Mouse (Mus musculus): ENCODE results near the gene Zfp292. TPM values are rescaled to one million over a fixed set of nuclear protein-coding genes. Genes with fewer than 3 reads are reported as not detected.

Zfp292 gene
- polyA plus RNA-seq, 1 experiment from 2014 or later = 19.5 TPM

DNA sequence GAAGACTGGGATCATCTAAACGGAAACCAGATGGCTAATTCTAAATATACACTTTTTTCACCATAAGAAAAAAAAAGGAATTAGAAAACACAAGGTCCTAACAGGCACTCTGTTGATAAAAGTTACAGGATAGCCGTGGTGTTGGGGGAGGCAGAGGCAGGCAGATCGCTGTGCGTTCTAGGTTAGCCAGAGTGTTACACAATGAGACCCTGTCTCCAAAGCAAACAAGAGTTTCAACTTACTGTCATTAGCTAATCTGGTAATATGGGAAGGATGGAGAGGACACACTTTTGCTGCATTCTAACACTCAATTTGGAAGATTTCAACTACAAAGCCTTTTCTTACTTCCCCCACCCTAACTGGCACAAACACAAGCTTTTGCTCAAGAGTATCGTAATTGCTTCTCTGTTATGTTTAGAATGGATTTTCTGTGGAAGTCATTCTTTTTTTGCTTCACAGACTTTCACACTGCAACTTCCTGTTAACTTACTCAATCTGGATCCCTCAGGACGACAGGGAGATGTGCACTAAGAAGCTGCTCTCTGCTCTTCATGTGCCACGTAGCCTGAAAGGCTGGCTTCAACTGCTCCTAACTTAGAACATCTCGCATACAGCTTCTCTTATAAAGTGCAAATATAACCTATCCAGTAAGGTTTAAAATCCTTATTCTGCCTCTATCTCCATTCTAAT, 85.3 kb downstream of the Zfp292 start:
- no peak overlapping the region for H3K9ac ChIP-seq (ENCODE audit: low read depth, low read length)
- 79% methylated on average over 8 of the region's 8 CpGs for WGBS (ENCODE audit: insufficient replicate concordance)
- no peak overlapping the region for H3K4me2 ChIP-seq
- no peaks in the 10 kb centered on the region for H3K27me3 ChIP-seq (ENCODE audit: control insufficient read depth, insufficient read depth, low read length)
- no peaks in the 10 kb centered on the region for H3K9me3 ChIP-seq (replicated peaks; ENCODE audit: control insufficient read depth, low read length)
- ATAC-seq (replicated peaks; ENCODE audit: insufficient number of reproducible peaks, low FRiP score, low TSS enrichment) = no peak
- H3K36me3 ChIP-seq (ENCODE audit: control insufficient read depth, insufficient read depth, low read length) = no peaks in the 10 kb centered on the region
- H3K4me1 ChIP-seq (ENCODE audit: control insufficient read depth, insufficient read depth, low read length) = no peaks in the 10 kb centered on the region
- no peak overlapping the region for H3K27ac ChIP-seq (ENCODE audit: low read depth, low read length)
- H3K4me3 ChIP-seq (ENCODE audit: low read depth, low read length) = no peak overlapping the region

DNA sequence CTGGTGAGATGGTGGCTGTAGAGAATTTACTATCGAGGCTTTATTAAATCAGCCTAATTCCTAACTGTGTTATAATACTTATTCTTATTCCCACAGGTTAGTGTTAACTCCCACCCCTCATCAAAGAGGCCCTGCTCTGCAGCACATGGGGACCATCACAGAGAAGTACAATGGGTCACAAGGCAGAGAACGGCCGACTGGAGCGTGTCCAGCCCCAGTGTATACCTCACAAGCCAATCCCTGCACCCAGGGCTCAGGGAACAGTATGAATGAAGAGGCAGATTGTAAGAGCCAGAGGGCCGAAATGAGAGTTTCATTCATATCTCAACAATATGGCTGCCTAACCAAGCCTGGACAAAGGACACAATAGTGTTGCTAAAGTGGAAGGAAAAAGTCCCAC, 86.5 kb downstream of the Zfp292 start:
- Histone ChIP-seq H3K27ac (ENCODE audit: low read depth, low read length) (no peak overlapping the region), H3K4me1 (ENCODE audit: control insufficient read depth, insufficient read depth, low read length) (no peaks in the 10 kb centered on the region), H3K4me2 (no peak overlapping the region), H3K9me3 (replicated peaks; ENCODE audit: control insufficient read depth, low read length) (no peaks in the 10 kb centered on the region), H3K36me3 (ENCODE audit: control insufficient read depth, insufficient read depth, low read length) (no peaks in the 10 kb centered on the region), H3K27me3 (ENCODE audit: control insufficient read depth, insufficient read depth, low read length) (no peaks in the 10 kb centered on the region), H3K9ac (ENCODE audit: low read depth, low read length) (no peak overlapping the region), H3K4me3 (ENCODE audit: low read depth, low read length) (no peak overlapping the region)
- no peak for ATAC-seq (replicated peaks; ENCODE audit: insufficient number of reproducible peaks, low FRiP score, low TSS enrichment)
- WGBS (ENCODE audit: insufficient replicate concordance) = 89% methylated on average over 5 of the region's 5 CpGs

DNA sequence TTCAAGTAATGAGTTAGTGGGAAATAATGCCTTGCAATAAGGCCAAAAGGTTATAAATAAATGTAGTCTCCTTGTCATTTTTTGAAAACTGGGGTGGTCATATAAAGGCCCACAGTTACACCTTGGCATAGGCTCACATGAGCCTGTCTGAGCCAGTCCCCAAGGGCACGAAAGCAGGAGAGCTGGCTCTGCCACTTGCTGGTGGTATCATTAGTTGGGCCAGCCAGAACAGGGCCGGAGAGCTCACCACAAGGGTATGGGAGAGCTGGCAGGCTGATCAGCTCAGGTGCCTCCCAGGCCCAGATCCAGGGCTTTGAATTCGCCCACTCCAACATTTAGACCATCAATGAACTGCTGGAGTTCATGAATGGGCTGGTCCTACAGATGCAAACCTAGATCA, 96.3 kb downstream of the Zfp292 start:
- Histone ChIP-seq H3K27me3 (ENCODE audit: control insufficient read depth, insufficient read depth, low read length) (no peaks in the 10 kb centered on the region), H3K36me3 (ENCODE audit: control insufficient read depth, insufficient read depth, low read length) (no peaks in the 10 kb centered on the region), H3K4me3 (ENCODE audit: low read depth, low read length) (no peak overlapping the region), H3K9ac (ENCODE audit: low read depth, low read length) (no peak overlapping the region), H3K4me1 (ENCODE audit: control insufficient read depth, insufficient read depth, low read length) (no peaks in the 10 kb centered on the region), H3K4me2 (no peak overlapping the region), H3K9me3 (replicated peaks; ENCODE audit: control insufficient read depth, low read length) (no peaks in the 10 kb centered on the region), H3K27ac (ENCODE audit: low read depth, low read length) (no peak overlapping the region)
- no peak for ATAC-seq (replicated peaks; ENCODE audit: insufficient number of reproducible peaks, low FRiP score, low TSS enrichment)
- WGBS (ENCODE audit: insufficient replicate concordance) = 77% methylated on average over 3 of the region's 3 CpGs

DNA sequence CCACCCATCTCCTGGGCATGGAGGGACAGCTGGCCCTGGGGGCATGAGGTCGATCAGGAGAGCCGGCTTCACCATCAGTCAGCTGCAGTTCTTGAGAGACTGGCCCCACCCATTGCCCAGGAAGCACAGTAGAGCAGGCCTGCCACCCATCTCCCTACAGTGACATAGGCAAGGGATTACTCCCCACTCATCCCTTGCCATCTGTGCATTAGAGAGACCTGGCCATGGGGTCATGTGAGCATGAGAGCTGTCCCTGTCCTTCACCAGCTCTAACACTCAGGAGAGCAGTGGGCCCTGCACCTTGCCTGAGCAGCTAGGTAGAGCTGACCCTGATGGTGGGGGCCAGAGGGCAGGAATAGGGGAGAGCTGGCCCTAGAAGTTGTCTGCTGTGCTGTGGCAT, 97.1 kb downstream of the Zfp292 start:
- no peaks in the 10 kb centered on the region for H3K36me3 ChIP-seq (ENCODE audit: control insufficient read depth, insufficient read depth, low read length)
- WGBS (ENCODE audit: insufficient replicate concordance) = 82% methylated on average over 2 of the region's 2 CpGs

DNA sequence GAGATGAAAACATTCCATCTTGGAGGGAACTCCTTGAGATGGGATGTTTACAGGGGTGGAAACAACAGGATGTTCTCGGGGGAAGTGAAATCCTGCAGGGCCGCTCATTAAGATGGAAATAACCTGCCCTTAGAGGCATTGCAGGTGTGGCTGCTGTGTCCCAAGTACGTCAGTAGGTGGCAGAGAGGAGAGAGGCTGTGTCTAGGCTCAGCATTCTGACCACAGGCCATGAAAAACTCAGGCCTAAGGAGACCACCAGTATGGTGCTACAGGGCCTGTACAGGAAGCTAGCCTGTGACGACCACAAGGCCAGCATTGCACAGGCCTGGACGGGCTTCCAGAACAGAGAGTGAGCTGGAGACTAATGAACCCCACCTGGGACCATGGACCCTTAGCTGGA, 97.9 kb downstream of the Zfp292 start:
- 48% methylated on average over 5 of the region's 5 CpGs for WGBS (ENCODE audit: insufficient replicate concordance)
- Histone ChIP-seq H3K4me3 (ENCODE audit: low read depth, low read length) (no peak overlapping the region), H3K4me2 (no peak overlapping the region), H3K9me3 (replicated peaks; ENCODE audit: control insufficient read depth, low read length) (no peaks in the 10 kb centered on the region), H3K27me3 (ENCODE audit: control insufficient read depth, insufficient read depth, low read length) (no peaks in the 10 kb centered on the region), H3K9ac (ENCODE audit: low read depth, low read length) (no peak overlapping the region), H3K27ac (ENCODE audit: low read depth, low read length) (no peak overlapping the region), H3K36me3 (ENCODE audit: control insufficient read depth, insufficient read depth, low read length) (no peaks in the 10 kb centered on the region), H3K4me1 (ENCODE audit: control insufficient read depth, insufficient read depth, low read length) (no peaks in the 10 kb centered on the region)
- no peak for ATAC-seq (replicated peaks; ENCODE audit: insufficient number of reproducible peaks, low FRiP score, low TSS enrichment)

More for the DNA sequence above, 97.1 kb downstream of the Zfp292 start:
- Histone ChIP-seq H3K4me3 (ENCODE audit: low read depth, low read length) (no peak overlapping the region), H3K4me1 (ENCODE audit: control insufficient read depth, insufficient read depth, low read length) (no peaks in the 10 kb centered on the region), H3K27ac (ENCODE audit: low read depth, low read length) (no peak overlapping the region), H3K4me2 (no peak overlapping the region), H3K9me3 (replicated peaks; ENCODE audit: control insufficient read depth, low read length) (no peaks in the 10 kb centered on the region), H3K9ac (ENCODE audit: low read depth, low read length) (no peak overlapping the region), H3K27me3 (ENCODE audit: control insufficient read depth, insufficient read depth, low read length) (no peaks in the 10 kb centered on the region)
- 0 out of 2 replicates have a peak, but pooled peaks have one; percentile 35 for ATAC-seq (replicated peaks; ENCODE audit: insufficient number of reproducible peaks, low FRiP score, low TSS enrichment)

DNA sequence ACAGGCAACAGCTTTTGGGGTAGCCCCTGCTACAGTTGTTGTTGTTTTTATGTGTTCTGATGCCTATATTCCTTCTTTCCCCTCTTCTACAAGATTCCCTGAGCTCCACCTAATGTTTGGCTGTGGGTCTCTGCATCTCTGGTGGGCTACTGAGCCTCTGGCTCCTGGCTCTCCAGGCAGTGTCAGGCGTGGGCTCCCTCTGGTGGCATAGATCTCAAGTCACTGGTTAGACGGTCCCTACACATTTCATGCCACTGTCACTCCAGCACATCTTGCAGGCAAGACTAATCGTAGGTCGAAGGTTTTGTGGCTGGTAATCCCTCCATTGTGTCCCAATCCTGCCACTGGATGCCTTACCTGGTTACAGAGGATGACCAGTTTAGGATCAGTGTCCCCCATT, 100.0 kb downstream of the Zfp292 start:
- no peak for ATAC-seq (replicated peaks; ENCODE audit: insufficient number of reproducible peaks, low FRiP score, low TSS enrichment)
- Histone ChIP-seq H3K9ac (ENCODE audit: low read depth, low read length) (no peak overlapping the region), H3K4me3 (ENCODE audit: low read depth, low read length) (no peak overlapping the region), H3K27me3 (ENCODE audit: control insufficient read depth, insufficient read depth, low read length) (no peaks in the 10 kb centered on the region), H3K27ac (ENCODE audit: low read depth, low read length) (no peak overlapping the region), H3K36me3 (ENCODE audit: control insufficient read depth, insufficient read depth, low read length) (no peaks in the 10 kb centered on the region), H3K4me1 (ENCODE audit: control insufficient read depth, insufficient read depth, low read length) (no peaks in the 10 kb centered on the region), H3K4me2 (no peak overlapping the region), H3K9me3 (replicated peaks; ENCODE audit: control insufficient read depth, low read length) (no peaks in the 10 kb centered on the region)
- 27% methylated on average over 4 of the region's 4 CpGs for WGBS (ENCODE audit: insufficient replicate concordance)

DNA sequence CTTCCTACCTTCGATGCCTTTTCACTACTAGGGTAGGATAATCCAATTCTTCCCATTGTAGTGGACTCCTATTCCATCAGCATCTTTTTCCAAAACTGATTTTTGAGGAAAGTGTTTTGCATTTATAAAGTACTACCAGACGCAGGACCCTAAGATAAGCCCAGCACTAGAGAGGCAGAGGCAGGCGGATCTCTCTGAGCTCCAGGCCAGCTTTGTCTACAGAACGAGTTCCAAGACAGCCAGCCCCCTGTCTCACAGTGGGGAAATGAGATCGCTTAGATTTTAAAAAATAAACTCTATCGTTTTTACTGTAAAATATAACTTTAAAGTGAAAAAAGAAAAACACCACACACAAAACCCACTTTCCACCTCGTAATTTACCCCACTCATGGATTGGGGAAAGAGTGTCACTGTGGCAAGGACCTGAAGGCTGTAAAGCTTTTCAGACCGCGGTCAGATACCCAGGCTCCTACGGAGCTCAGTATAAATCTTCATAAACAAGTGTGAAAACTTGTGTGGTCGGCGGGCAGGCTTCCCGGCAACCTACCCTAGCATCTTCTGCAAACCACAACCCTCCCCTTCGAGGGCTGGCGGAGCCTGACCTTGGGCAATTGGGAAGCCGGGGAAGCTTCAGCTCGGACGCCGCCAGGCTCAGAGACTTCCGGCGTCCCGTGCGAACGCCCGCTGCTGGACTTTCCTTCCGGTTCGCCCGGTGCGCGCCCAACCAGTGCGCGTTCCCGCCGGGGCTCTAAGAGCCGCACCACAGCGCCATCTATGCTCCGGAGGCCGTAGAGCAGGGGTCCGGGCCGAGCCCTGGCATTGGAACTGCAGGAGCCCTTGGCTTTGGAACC, 104.9 kb downstream of the Zfp292 start, which contains the start of gene Smim8:
TSS of gene Smim8 (minus strand) at position 747 of the 851 bp plus-strand sequence.
- Histone ChIP-seq H3K4me1 (ENCODE audit: control insufficient read depth, insufficient read depth, low read length) (no peaks in the 10 kb centered on the region), H3K27me3 (ENCODE audit: control insufficient read depth, insufficient read depth, low read length) (no peaks in the 10 kb centered on the region), H3K9ac (ENCODE audit: low read depth, low read length) (peak within 1 kb of the TSS; percentile 80), H3K27ac (ENCODE audit: low read depth, low read length) (peak within 1 kb of the TSS; percentile 85), H3K9me3 (replicated peaks; ENCODE audit: control insufficient read depth, low read length) (no peaks in the 10 kb centered on the region), H3K36me3 (ENCODE audit: control insufficient read depth, insufficient read depth, low read length) (no peaks in the 10 kb centered on the region), H3K4me3 (ENCODE audit: low read depth, low read length) (peak within 1 kb of the TSS; percentile 70), H3K4me2 (peak within 1 kb of the TSS; percentile 64)
- peak; percentile 91 for ATAC-seq (replicated peaks; ENCODE audit: insufficient number of reproducible peaks, low FRiP score, low TSS enrichment)
- 5% methylated on average over 40 of the region's 40 CpGs for WGBS (ENCODE audit: insufficient replicate concordance)

DNA sequence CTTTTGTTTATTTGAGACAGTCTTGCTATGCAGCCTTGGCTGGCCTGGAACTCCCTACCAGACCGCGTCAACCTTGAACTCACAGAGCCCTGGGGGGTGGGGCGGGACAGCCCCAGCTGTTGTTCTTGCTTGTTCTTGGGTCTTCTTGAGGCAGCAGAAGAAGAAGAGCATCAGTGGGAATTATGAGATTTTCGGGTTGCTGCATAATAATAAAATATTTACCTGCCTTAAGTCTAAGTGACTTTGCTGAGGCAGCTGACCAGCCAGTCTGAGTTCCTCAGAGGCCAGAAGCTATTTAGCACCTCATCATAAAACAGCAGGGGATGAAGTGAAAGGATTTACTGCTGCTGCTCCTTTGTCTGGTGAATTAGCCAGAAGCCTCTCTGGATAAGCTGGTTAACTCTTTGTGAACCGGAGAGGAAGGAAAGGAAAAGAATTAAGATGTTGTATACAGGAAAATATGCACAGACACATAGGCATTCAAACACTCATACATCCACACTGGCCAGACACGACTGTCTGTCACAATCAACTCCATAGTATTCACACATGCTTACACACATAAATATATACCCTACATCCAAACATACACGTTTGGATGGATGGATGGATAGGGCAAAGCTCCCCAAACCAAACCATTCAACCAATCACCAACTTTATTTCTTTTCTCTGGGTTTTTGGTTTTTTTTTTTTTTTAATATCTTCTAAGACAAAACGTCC, 110.9 kb downstream of the Zfp292 start:
- 15% methylated on average over 8 of the region's 8 CpGs for WGBS (ENCODE audit: insufficient replicate concordance)
- Histone ChIP-seq H3K27me3 (ENCODE audit: control insufficient read depth, insufficient read depth, low read length) (no peaks in the 10 kb centered on the region), H3K4me2 (no peak overlapping the region), H3K36me3 (ENCODE audit: control insufficient read depth, insufficient read depth, low read length) (0 out of 2 replicates have a peak, but pooled peaks cover 2% of the 10 kb centered on the region), H3K9ac (ENCODE audit: low read depth, low read length) (no peak overlapping the region), H3K4me3 (ENCODE audit: low read depth, low read length) (no peak overlapping the region), H3K9me3 (replicated peaks; ENCODE audit: control insufficient read depth, low read length) (no peaks in the 10 kb centered on the region), H3K27ac (ENCODE audit: low read depth, low read length) (no peak overlapping the region), H3K4me1 (ENCODE audit: control insufficient read depth, insufficient read depth, low read length) (no peaks in the 10 kb centered on the region)
- no peak for ATAC-seq (replicated peaks; ENCODE audit: insufficient number of reproducible peaks, low FRiP score, low TSS enrichment)
